Mouse (Mus musculus) retina, adult 2 months (tissue): ENCODE data around the gene Farp1.
"Not testable (repeated sequence)": the region's sequence is repeated elsewhere in the genome, so short reads cannot be mapped to it uniquely, and the experiment has no call there.

ENCODE experiments used
- DNase-seq: peaks from one replicate; pipeline ENCODE4 v3.0.0-alpha.2; 2012; ENCODE audit warnings: low read depth, low spot score

Gene Farp1

GRCm38 (mm10) chr14:121104760-121105329 lies 69.8 kb downstream of the Farp1 start:
- no peak for DNase-seq

DNA sequence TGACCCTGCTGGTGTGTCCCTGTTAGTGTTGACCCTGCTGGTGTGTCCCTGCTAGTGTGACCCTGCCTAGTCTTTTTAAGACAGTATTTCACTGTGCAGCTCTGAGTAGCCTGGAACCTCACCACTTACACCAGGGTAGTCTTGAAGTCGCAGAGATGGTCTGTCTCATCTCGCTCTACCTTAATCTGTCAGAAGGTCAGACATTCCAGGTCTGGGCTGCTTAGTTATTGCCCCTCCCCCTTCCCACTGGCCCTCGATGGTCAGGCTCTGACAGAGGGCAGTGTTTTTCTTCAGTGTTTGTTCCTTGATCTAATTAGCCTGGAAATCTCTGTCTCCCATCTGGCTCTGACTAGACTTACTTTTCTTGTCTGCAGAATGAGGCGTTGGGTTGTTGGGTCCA lies 71.9 kb downstream of the Farp1 start:
- no peak for DNase-seq

DNA sequence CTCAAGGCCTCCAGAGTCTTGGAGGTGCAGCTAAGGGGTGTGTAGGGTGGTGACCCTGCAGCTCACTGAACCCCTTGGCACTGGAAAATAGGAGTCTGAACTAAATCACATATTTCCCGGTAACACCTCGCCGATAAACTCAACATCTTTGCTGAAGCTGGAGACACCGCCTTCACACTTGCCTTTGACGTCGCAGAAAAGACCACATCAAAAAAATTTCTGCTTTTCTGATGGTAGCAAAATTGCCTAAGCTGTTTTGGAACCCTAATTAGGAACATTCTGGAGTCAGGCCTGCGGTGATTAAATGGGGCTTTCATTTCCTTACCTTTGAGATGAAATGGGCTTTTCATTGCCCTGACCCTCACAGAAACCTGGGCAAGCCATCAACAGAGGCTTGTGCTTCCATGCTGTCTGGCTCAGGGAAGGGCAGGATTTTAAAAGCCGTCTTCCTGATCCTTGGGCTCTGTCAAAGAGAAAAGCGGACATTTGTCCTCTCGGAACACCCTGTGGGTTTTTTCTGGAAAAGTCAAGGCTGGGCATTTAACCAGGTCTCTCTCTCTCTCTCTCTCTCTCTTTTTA lies 72.8 kb downstream of the Farp1 start:
- DNase-seq: no peak

DNA sequence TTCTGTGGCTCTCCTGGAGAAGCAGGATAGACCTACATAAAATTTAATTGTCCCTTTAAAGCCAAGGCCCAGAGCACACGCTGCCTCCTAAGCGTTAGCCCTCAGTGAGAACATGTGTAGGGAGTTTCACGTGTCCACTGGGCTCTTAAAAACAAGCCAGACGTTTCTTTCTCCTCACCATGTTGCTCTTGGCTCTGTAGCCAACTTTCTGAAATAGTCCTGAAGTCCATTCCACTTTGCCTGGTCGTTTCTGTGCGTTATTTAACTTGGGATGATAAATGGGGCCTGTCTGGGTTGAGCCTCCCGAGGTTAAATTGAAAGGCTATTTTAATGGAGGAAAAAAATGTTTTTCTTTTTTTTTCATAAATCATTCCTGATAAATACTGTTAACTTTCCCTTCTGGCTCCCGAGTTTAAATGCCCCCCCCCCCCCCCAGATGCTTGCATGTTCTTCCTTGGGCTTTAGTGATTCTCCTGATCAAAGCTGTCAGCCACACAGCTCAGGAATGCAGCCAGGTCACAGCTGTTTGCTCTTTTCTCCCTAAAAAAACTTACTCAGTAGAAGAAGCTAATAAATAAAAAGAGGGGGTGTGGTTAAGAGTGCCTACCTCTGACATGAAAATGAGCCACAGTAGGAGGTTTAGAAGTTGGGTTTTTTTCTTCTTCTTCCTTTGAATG lies 73.6 kb downstream of the Farp1 start:
- no peak for DNase-seq

- no peak for DNase-seq
These were observed 74.1 kb downstream of the Farp1 start for GRCm38 (mm10) chr14:121109116-121109504.

DNA sequence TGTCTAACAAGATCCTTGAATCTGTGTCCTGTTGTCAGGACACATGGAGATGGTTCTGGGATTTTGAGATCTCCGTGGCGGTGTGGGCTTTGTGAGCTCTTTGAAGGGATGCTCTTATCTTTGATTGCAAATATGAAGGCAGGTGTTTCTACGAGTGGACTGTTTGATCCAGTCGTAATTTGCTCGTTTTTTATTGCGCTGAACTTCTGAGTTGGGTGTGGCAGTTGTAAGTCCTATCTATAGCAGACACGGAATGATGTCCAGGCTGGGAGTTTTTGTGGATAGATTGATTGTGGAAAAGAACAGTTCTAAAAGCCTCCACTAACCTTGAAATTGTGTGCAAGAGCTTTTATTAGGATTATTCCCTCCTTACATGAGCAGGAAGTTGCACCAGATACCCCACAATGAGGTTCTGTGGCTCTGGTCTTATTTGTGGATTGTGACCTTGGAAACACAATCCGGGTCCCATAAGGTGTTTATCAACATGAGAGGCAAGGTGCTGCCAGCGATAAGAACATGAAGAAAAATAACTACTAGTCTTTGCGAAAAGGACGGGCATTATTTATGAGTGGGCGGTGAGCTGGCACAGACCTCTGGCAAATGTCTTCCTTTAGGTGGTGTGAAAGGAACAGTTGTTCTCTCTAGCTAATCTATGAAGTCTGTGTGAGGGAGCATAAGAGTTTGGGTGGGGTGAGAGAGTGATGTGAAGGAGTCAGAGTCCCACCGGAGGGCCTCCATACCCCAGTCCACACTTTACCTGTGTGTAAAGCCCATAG lies 75.7 kb downstream of the Farp1 start:
- no peak for DNase-seq

DNA sequence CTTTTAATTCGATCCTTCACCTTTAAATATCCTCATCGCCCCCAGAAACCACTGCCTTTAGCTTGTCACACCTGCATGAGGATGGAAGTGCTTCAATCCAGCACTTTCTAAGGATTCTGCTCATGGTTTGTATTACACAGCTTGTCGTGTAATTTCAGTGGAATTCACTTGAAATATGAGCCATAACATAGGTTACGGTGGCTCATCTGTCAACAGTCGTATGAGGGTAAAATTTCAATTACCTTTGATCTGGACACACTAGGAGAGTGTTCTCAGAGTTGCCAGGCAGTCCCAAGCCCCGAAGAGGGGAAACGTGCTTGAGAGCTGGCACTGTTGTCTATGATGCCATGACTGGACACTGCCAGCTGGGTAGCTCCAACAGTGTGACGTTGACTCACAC lies 77.1 kb downstream of the Farp1 start:
- no peak for DNase-seq

DNA sequence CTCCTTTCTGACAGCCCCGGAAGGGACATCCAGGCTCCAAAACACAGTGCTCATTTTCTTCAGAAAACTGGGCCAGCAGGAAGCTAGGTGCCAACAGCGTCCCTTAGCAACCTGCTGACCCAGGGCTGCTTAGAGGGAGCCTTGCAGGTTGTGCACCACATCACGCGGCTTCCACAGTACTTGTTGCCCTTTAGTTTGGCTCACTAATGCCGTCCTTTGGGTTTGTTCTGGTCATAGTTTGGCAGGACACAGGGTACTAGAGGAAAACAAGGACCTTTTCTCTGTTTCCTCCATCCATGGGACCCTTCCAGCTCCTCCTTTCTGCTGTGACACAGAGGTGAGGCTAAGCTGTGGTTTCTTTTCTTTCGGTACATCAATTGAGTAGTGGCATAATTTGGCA lies 78.8 kb downstream of the Farp1 start:
- DNase-seq: no peak

DNA sequence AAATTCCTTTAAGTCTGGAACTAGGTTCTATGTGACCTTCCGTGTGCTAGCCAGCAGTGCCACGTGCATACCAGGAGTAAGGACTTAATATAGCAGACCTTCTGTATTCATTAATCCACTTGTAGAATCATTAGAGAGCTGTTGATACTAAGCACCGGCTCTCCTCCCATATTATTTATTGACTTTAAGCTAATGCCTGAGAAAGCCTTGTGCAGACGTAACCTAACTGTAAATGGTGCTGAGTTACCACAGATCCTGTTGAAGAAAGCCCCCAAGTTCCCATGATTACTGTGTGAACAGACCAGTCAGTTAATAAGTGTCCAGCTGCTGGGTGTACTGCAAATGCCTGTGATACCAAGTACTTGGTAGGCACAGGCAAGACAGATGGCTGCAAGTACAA lies 81.7 kb downstream of the Farp1 start:
- no peak for DNase-seq

- no peak for DNase-seq
These were observed 83.9 kb downstream of the Farp1 start for GRCm38 (mm10) chr14:121118860-121119259.

DNA sequence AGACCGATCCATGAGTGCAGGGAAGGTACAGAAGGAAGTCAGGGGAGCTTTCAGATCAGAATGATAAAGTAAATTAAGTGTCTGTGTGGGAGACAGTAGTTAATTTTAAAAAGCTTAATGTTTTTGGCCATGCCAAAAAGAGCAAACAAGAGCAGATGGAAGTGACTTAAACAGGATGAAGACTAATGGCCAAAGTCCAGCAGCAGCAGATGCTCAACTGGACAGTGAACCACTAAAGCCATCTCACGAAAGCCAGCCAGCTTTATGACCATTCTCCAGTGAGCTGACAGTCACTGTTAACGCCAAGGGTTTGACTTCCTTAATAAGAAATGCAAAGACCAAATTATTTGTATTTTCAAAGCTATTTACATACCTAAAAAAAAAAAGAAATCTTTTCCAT lies 86.7 kb downstream of the Farp1 start:
- no peak for DNase-seq

DNA sequence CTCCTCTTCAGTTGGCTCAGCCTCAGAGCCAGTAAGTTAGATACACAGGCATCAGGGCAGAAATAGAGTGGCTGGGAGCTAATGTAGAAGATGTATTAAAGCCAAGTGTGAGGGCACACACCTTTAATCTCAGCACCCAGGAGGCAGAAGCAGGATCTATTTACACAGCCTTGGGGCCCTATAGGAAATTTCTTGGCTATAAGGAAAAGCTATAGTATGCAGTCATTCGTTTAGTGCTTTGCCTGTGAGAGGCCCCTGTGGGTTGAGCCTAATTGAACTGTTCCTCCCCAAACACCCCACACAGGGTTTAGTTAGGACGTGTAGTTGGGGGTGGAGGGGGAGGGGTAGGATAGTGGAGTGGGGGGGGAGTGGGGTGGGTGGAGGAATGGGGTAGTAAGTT lies 87.9 kb downstream of the Farp1 start:
- DNase-seq: no peak

DNA sequence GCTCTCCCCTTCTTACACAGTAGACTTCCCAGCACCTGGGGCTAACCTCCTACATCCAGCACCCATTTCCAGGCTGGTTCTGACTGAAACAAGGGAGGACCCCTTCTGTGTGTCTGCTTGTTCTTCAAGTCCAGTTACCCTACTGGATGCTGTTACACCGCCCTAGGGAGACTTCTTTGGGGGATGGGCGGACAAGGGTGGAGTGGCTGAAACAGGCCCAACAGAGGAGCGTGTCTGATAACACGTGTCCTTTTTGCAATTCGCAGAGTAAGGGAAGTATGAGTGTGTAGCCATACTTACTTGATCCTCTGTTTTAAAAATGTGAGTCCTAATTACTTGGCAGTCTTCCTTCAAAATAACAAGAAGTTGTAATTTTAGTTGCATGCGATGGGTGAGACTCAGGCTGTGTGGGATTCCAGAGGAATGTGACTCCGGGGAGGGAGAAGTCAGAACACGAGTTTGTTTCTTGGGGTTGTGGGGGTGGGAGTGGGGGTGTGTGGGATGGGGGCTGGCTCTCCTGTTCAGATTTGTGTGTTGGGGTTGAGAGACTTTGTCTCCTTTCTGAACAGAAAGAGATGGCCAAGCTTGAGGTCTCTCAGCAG lies 89.5 kb downstream of the Farp1 start:
- DNase-seq: no peak

DNA sequence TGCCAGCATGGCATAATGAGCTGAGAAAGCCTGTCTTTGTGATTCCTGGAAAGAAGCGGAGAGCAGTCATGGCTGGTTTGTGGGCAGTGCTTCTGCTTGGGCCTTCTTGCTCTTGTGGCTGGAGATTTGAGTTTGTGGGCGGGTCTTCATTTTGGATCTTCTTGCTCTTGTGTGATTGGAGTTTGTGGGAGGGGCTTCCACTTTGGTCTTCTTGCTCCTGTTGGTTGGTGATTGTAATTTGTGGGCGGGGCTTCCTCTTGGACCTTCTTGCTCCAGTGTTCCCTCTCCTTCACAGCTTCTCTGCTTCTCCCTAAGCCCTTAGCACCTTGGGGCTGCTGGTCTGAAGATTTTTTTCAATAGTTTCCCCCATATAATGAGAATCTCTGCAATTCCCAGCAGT lies 90.7 kb downstream of the Farp1 start:
- DNase-seq: no peak

DNA sequence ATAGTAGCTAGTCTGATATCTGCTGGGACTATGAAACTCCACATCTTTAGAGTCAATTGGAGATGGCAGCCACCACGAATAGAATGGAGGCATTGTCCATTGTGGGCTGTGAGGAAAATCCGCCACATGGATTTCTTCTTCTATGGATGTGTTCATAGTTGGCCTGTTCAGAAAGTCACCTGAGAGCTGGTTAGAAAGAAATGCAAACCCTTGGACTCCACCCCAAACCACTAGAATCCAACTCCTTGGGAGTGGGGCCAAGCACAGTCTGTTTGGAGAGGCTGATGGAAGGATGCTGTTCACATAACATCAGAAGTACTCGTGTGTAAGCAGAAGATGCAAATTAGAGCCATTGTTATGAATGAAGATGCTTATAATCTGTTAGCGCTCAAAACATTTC lies 91.3 kb downstream of the Farp1 start:
- DNase-seq: no peak

- DNase-seq: no peak
These were observed 94.1 kb downstream of the Farp1 start for GRCm38 (mm10) chr14:121128858-121129800.

GRCm38 (mm10) chr14:121130351-121130750 lies 95.4 kb downstream of the Farp1 start:
- DNase-seq: not testable (repeated sequence)

DNA sequence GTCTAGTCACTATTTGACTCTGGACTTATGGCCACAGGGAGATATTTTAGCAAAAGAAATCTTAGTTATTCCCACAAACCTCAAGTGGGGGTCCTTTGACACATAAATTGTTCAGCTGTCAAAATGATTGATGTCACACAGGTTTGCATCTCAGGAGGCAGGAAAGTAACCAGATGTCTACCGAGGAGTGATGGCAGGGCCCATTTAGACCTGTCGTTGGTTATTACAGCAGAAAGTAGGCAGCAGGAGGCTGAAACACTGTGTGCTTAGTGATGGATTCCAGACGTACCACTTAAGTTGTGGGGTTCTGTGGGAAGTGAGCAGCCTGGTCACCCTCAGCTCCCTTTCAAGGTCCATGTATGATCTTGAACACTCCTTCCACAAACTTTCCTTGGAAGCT lies 99.4 kb downstream of the Farp1 start:
- DNase-seq: no peak

DNA sequence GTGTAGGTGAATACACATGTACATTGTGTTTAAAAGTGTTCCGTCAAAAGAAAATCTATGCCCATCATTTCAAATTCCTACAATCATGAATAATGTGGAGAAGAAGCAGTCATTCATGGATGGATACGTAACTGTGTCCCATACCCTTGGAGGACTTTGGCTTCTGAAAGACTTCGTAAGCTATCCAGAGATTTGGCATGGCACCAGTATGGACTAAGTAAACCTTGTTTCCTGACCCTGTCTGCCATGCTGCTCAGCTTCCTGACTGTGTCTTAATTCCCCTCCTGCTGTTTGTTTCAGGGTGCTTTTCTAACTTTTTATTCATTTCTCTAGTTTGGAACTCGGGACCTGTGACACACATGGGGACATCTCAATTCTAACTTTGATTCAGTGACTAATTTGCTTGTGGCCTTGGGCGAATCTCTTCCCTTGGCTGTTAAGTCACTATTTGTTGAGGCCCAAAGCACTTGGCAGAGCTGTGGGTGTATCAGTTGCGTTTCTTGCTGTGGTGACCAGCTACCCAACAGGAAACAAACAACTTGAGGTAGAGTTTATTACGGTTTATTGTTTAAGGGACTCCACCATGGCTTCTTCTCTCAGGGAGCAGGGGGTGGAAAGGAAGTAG lies 108.9 kb downstream of the Farp1 start:
- no peak for DNase-seq

- no peak for DNase-seq
These were observed 109.5 kb downstream of the Farp1 start for GRCm38 (mm10) chr14:121144496-121144895.

DNA sequence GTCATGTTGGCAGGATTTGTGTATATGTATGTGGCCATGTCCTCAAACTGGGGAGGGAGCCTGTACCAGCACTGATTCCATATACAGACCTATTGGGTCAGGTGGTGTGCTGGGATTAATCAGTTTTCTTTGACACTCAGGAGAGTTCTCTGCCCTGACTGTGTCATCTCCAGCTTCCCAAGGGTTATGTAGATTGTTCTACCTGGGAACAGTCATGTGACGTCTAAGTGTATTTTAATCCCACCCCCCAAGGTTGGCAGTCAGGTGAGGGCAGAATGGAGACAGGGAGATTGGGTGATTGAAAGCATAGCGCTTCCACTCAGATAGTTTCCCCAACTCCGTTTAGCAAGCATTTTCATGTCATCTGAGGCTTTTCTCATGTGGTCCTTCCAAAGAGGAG lies 110.3 kb downstream of the Farp1 start:
- DNase-seq: no peak
